Mouse (Mus musculus) limb, embryonic 14.5 days (tissue): Measurements from ENCODE around the gene Atad3a. TPM values are rescaled to one million over a fixed set of nuclear protein-coding genes. Genes with fewer than 3 reads are reported as not detected.
A peak's percentile ranks its signal among the peaks of the same experiment; 100 is the strongest.

ENCODE experiments used
- ATAC-seq: fragments of 200-750 bp; cut with Nextera tagmentation; 2 replicates; pipeline ENCODE4 v1.8.0; 2017; ENCODE audit warnings: low read depth, moderate number of reproducible peaks, moderate TSS enrichment; ENCODE audit not compliant: low FRiP score
- DNase-seq: peaks from one replicate; pipeline ENCODE4 v3.0.0-alpha.2; 2015; ENCODE audit warnings: low spot score
- H3K27ac ChIP-seq: fragments of 300-500 bp; sonication (generic); replicated peaks from 2 replicates; pipeline ENCODE4 v1.5.1; 2014; ENCODE audit warnings: low read depth, mild to moderate bottlenecking, low read length, moderate library complexity, mixed read lengths
- H3K27me3 ChIP-seq: fragments of 300-500 bp; sonication (generic); 2 replicates; pipeline ENCODE4 v1.6.1; 2014; ENCODE audit warnings: low read length, mixed read lengths; ENCODE audit not compliant: control insufficient read depth, insufficient read depth
- H3K36me3 ChIP-seq: fragments of 300-500 bp; sonication (generic); 2 replicates; pipeline ENCODE4 v1.6.1; 2014; ENCODE audit warnings: mild to moderate bottlenecking, low read length, moderate library complexity, mixed read lengths; ENCODE audit not compliant: control insufficient read depth, insufficient read depth
- H3K4me1 ChIP-seq: fragments of 300-500 bp; sonication (generic); 2 replicates; pipeline ENCODE4 v1.6.1; 2014; ENCODE audit warnings: antibody characterized with exemption, low read length, mixed read lengths; ENCODE audit not compliant: control insufficient read depth, insufficient read depth
- H3K4me2 ChIP-seq: fragments of 300-500 bp; sonication (generic); replicated peaks from 2 replicates; pipeline ENCODE4 v1.6.1; 2014; ENCODE audit warnings: low read depth, mild to moderate bottlenecking, low read length, moderate library complexity; ENCODE audit not compliant: severe bottlenecking
- H3K4me3 ChIP-seq: fragments of 300-500 bp; sonication (generic); replicated peaks from 2 replicates; pipeline ENCODE4 v1.5.1; 2014; ENCODE audit warnings: low read length
- H3K9ac ChIP-seq: fragments of 300-500 bp; sonication (generic); 2 replicates; pipeline ENCODE4 v1.6.1; 2014; ENCODE audit warnings: mild to moderate bottlenecking, low read depth, low read length, moderate library complexity; ENCODE audit not compliant: severe bottlenecking
- H3K9me3 ChIP-seq: fragments of 300-500 bp; sonication (generic); 2 replicates; pipeline ENCODE4 v1.6.1; 2016; ENCODE audit warnings: low read length; ENCODE audit not compliant: control insufficient read depth
- POLR2A ChIP-seq: fragments of 200-500 bp; IDR thresholded peaks from 2 replicates; pipeline ENCODE4 v1.8.0; 2012; ENCODE audit warnings: inconsistent platforms, mild to moderate bottlenecking, moderate library complexity, borderline replicate concordance; ENCODE audit not compliant: insufficient read depth, insufficient read length; ENCODE audit errors: extremely low read depth
- WGBS: fragments of 180-500 bp; shearing (Covaris S2); extraction: QIAGEN DNeasy Blood & Tissue Kit; methylation state at CpG from one replicate; pipeline ENCODE4 v1.1.7; 2014; 5-methylcytosine and 5-hydroxymethylcytosine counted together
- polyA plus RNA-seq, 2 experiments: library from polyadenylated mRNA; depleted of rRNA in 1 of 2; stranded (reverse) in 1 of 2; unstranded in 1 of 2; fragments of >200 nt; fragmentation: Nextera tagmentation in 1 of 2; extraction: Ambion mirVana in 1 of 2; gene quantifications; 2 replicates each; pipeline versions ENCODE4 v1.2.1 to v1.2.3; 2012 to 2014

Gene Atad3a
- polyA plus RNA-seq, 2 experiments, result 84.8 to 117 TPM

DNA sequence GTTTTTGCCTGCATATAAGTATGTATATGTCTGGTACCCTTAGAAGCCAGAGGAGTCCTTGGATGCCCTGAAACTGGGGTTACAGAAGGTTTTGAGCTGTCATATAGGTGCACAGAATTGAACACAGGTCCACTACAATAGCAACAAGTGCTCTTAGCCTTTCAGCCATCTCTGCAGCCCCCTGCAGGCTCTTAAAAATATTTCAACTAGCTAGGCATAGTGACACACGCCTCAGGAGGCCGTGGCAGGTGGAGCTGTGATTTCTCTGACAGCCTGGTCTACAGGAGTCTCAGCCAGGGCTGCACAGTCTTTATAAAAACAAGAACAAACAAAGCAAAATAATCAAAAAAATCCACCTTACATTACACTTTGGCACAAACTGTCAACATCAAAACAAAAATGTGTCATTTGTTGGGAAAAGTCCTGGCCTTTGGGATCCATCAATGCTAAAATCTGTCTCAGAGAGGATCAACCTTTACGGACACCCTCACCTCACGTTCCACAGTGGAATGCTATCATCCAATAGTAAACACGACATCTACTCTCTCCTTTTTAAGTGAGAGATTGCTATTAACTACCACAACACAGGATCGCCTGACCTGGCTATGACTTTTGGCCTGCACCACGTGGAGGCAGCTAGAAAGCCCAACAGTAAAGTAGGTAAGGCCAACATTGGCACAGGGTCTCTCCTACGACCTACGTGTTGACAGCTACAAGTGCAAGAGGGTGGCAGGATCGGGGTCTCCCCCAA is 856 bp downstream of the Atad3a start:
- H3K4me3 ChIP-seq, result peak overlapping the region; percentile 74
- peak overlapping the region; percentile 86 for H3K9ac ChIP-seq
- 1% methylated on average over 10 of the region's 10 CpGs for WGBS
- H3K9me3 ChIP-seq, result no peaks in the 10 kb centered on the region
- no peak for ATAC-seq
- H3K27me3 ChIP-seq, result no peaks in the 10 kb centered on the region
- H3K27ac ChIP-seq, result no peak overlapping the region
- peak overlapping the region; percentile 90 for H3K4me2 ChIP-seq
- peaks cover 8% of the 10 kb centered on the region for H3K4me1 ChIP-seq
- DNase-seq, result peak; percentile 64
- H3K36me3 ChIP-seq, result peaks cover 24% of the 10 kb centered on the region
- no peak for TF ChIP-seq POLR2A

DNA sequence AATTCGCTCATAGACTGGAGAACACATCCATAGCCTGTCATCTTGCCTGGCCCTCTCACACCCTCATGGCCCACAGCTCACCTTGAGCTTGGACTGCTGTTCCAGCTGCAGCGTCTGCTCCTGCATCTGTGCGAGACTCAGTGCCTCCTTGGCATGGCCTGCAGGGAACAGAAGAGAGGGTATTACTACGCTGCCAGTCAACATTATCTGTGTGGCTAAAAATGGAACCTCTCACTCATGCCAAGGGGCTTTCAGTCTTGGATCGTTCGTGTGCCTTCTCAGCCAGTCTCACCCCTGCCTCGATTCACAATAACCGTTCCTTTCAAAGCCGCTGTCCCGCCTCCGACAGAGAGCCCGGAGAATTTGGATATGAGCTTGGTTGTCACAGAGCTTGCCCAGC is 3.9 kb downstream of the Atad3a start:
- 94% methylated on average over 12 of the region's 12 CpGs for WGBS
- Histone ChIP-seq H3K27me3 (no peaks in the 10 kb centered on the region), H3K4me1 (peaks cover 8% of the 10 kb centered on the region), H3K4me3 (no peak overlapping the region), H3K36me3 (peaks cover 50% of the 10 kb centered on the region), H3K9ac (no peak overlapping the region), H3K4me2 (no peak overlapping the region), H3K27ac (no peak overlapping the region), H3K9me3 (no peaks in the 10 kb centered on the region)
- ATAC-seq (no peak), DNase-seq (no peak)
- no peak for TF ChIP-seq POLR2A

DNA sequence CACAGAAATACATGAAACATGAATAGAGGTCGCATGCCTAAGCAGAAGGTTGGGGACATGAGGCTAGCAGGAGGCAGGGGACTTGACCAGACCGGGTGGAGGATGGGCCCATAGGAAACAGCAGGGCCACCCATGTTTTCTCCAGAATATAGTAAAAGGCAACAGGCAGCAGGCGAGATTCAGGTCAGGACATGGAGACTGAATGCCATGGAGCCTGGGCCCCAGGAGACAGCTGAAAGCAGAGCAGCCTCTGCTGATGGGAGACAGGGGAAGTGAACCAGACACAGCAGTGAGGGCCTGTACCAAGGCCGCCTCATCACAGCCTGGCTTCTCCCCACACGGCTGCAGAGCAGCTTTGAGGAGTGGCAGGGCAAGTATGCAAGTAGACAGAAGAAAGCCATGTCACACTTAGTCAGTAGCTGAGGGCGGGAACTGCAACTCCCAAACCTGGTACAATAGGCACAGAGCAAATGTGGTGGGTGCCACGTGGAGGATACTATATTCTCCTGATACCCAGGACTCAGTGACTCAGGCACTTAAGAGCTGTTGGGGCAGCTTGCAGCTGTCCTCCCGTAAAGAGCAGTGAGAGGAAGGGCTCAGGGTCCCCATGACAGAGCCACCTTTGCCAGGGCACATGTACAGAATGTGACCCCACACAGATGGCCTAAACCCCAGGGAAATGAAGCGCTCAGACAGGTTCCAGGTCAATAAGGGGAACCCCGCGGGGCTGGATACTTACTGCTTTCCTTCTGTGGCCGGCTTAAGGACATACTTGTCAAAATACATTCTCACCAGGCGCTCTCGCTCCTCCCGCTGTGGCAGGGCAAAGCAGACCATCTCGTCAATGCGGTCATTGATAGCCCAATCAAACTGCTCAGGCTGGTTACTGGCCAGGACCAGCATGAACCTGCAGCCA is 14.1 kb downstream of the Atad3a start:
- Histone ChIP-seq H3K27ac (no peak overlapping the region), H3K4me2 (no peak overlapping the region), H3K4me3 (no peak overlapping the region), H3K9me3 (no peaks in the 10 kb centered on the region), H3K4me1 (no peaks in the 10 kb centered on the region), H3K36me3 (peaks cover 98% of the 10 kb centered on the region), H3K27me3 (no peaks in the 10 kb centered on the region), H3K9ac (no peak overlapping the region)
- DNase-seq (no peak), ATAC-seq (no peak)
- TF ChIP-seq POLR2A, result no peak
- WGBS, result 87% methylated on average over 17 of the region's 17 CpGs

DNA sequence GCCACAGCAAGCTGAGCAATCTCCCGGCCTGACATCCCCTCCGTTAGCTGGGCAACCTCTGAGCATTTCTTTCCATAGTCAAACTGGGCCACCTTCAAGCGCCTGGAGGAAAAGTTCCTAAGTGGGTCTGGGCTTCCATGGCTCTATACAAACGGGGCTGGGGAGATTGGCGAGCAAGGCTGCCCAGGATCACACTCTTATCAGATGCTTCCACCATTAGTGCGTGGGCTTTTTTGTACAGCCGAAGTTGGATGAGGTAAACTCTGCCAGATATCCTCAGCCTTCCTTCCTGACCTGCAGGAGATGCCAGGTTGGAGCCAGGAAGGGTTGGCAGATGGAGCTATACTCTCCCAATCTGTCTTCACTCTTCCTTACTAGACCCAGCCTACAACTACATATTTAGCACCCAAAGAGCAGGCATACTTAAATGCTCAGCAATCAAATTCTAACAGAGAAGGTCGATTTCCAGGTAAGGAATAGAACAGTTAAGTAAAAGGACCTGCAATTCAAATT is 14.8 kb downstream of the Atad3a start:
- no peak for TF ChIP-seq POLR2A
- no peak for ATAC-seq
- no peaks in the 10 kb centered on the region for H3K9me3 ChIP-seq

DNA sequence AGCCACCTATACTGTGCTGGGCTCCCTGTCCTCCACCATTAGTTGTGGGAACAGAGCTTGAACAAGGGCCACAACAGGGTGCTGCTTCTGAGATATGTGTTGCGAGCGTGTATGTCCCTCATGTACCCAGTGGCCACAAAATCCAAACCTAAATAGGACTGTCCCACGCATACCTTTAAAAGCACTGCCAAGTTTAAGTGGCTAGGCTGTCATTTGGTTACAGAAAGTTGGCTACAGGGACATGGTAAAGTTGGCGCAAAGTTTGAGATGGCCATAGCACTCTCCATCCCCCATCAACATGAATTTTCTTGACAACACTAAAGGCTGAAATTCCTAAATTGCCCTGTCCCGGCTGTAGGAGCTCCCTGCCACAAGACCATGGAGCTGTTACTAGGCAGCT is 15.8 kb downstream of the Atad3a start:
- no peak for TF ChIP-seq POLR2A
- WGBS, result 92% methylated on average over 5 of the region's 5 CpGs
- Histone ChIP-seq H3K36me3 (peaks cover 98% of the 10 kb centered on the region), H3K27ac (no peak overlapping the region), H3K4me2 (no peak overlapping the region), H3K4me3 (no peak overlapping the region), H3K9ac (no peak overlapping the region), H3K27me3 (no peaks in the 10 kb centered on the region), H3K9me3 (no peaks in the 10 kb centered on the region), H3K4me1 (no peaks in the 10 kb centered on the region)
- DNase-seq, result no peak
- no peak for ATAC-seq

More for the DNA sequence above, 14.8 kb downstream of the Atad3a start:
- WGBS, result 89% methylated on average over 8 of the region's 8 CpGs
- no peak overlapping the region for H3K4me3 ChIP-seq
- DNase-seq, result no peak
- H3K4me1 ChIP-seq, result no peaks in the 10 kb centered on the region
- no peak overlapping the region for H3K4me2 ChIP-seq
- H3K27ac ChIP-seq, result no peak overlapping the region
- H3K9ac ChIP-seq, result no peak overlapping the region
- H3K36me3 ChIP-seq, result peaks cover 98% of the 10 kb centered on the region
- H3K27me3 ChIP-seq, result no peaks in the 10 kb centered on the region
